Mouse (Mus musculus) kidney, adult 2 months (tissue): Measurements from ENCODE around the gene Olfr466. TPM values are rescaled to one million over a fixed set of nuclear protein-coding genes. Genes with fewer than 3 reads are reported as not detected.

ENCODE experiments used
- DNase-seq: peaks from one replicate; pipeline ENCODE4 v3.0.0; 2021
- H3K27ac ChIP-seq: fragments of 200-500 bp; 2 replicates; pipeline ENCODE4 v1.5.1; 2012; ENCODE audit warnings: low read depth, low read length, control low read depth, inconsistent platforms; ENCODE audit not compliant: insufficient read depth
- H3K27me3 ChIP-seq: fragments of 200-500 bp; replicated peaks from 2 replicates; pipeline ENCODE4 v1.6.1; 2012; ENCODE audit warnings: mild to moderate bottlenecking, moderate library complexity, low read length, inconsistent platforms; ENCODE audit not compliant: control insufficient read depth, insufficient read depth
- H3K36me3 ChIP-seq: fragments of 200-500 bp; 2 replicates; pipeline ENCODE4 v1.6.1; 2012; ENCODE audit warnings: mild to moderate bottlenecking, moderate library complexity, low read length, inconsistent platforms; ENCODE audit not compliant: control insufficient read depth, insufficient read depth
- H3K4me1 ChIP-seq: fragments of 200-500 bp; 2 replicates; pipeline ENCODE4 v1.6.1; 2011; ENCODE audit warnings: low read length; ENCODE audit not compliant: control insufficient read depth, insufficient read depth
- H3K4me3 ChIP-seq: fragments of 200-500 bp; 2 replicates; pipeline ENCODE4 v1.5.1; 2011; ENCODE audit warnings: mild to moderate bottlenecking, low read depth, low read length, control low read depth; ENCODE audit not compliant: insufficient read depth
- CTCF ChIP-seq: fragments of 200-500 bp; conservative IDR thresholded peaks from 2 replicates; pipeline ENCODE4 v1.5.1; 2011; ENCODE audit warnings: low read depth, mild to moderate bottlenecking, control low read depth, low read length, moderate library complexity, mixed read lengths; ENCODE audit not compliant: insufficient read depth, insufficient read length
- POLR2A ChIP-seq: fragments of 200-500 bp; IDR thresholded peaks from one replicate; pipeline ENCODE4 v1.6.1; 2011; ENCODE audit warnings: low read depth, low read length, control low read depth
- WGBS: fragments of 180-500 bp; shearing (Covaris S2); methylation state at CpG from one replicate; pipeline ENCODE4 v1.1.7; 2018; 5-methylcytosine and 5-hydroxymethylcytosine counted together
- polyA plus RNA-seq: library from polyadenylated mRNA; depleted of rRNA; stranded (reverse); fragments of >200 nt; gene quantifications from 2 replicates; pipeline ENCODE4 v1.2.3, GENCODE M21; 2012; rRNA removed

Gene Olfr466
- not detected in 2 replicates for polyA plus RNA-seq

- DNase-seq = no peak
- H3K4me3 ChIP-seq = no peak within 1 kb of the TSS
- no peak within 1 kb of the TSS for H3K27ac ChIP-seq
- H3K36me3 ChIP-seq = no peaks in the 10 kb centered on the region
- no peaks in the 10 kb centered on the region for H3K4me1 ChIP-seq
- no peaks in the 10 kb centered on the region for H3K27me3 ChIP-seq
- TF ChIP-seq POLR2A = no peak
- no peak for TF ChIP-seq CTCF
- WGBS = 68% methylated on average over 1 of the region's 1 CpGs
Measured at GRCm38 (mm10) chr13:65149940-65150339, at the start of gene Olfr466. Olfr466 (plus strand) TSS chr13:65150240.

GRCm38 (mm10) chr13:65100678-65101077 is 49.4 kb upstream of the Olfr466 start:
- H3K4me1 ChIP-seq = no peaks in the 10 kb centered on the region
- TF ChIP-seq POLR2A = no peak
- H3K27me3 ChIP-seq = no peaks in the 10 kb centered on the region
- H3K4me3 ChIP-seq = no peak overlapping the region
- 97% methylated on average over 9 of the region's 9 CpGs for WGBS
- H3K27ac ChIP-seq = no peak overlapping the region
- H3K36me3 ChIP-seq = no peaks in the 10 kb centered on the region
- DNase-seq = no peak

GRCm38 (mm10) chr13:65101232-65101631 is 48.8 kb upstream of the Olfr466 start:
- DNase-seq = no peak
- WGBS = 90% methylated on average over 3 of the region's 3 CpGs
- no peaks in the 10 kb centered on the region for H3K27me3 ChIP-seq
- TF ChIP-seq CTCF (no peak), POLR2A (no peak)
- H3K36me3 ChIP-seq = no peaks in the 10 kb centered on the region
- H3K4me3 ChIP-seq = no peak overlapping the region
- no peaks in the 10 kb centered on the region for H3K4me1 ChIP-seq
- H3K27ac ChIP-seq = no peak overlapping the region

GRCm38 (mm10) chr13:65111961-65112360 is 38.1 kb upstream of the Olfr466 start:
- TF ChIP-seq POLR2A (no peak), CTCF (no peak)
- Histone ChIP-seq H3K27ac (peak overlapping the region; percentile 30; the same call in 1 of the 2 replicates), H3K36me3 (no peaks in the 10 kb centered on the region), H3K27me3 (no peaks in the 10 kb centered on the region), H3K4me3 (peak overlapping the region; percentile 74), H3K4me1 (peaks cover 3% of the 10 kb centered on the region; the same call in 1 of the 2 replicates)
- 0% methylated on average over 5 of the region's 5 CpGs for WGBS
- peak; percentile 58 for DNase-seq

GRCm38 (mm10) chr13:65112459-65113110 is 37.5 kb upstream of the Olfr466 start, which contains the start of gene Mfsd14b:
Mfsd14b (minus strand) TSS chr13:65112975.
- peak within 1 kb of the TSS; percentile 74 for H3K4me3 ChIP-seq
- WGBS = under 1% methylated on average over 60 of the region's 60 CpGs

GRCm38 (mm10) chr13:65113239-65113638 is 36.8 kb upstream of the Olfr466 start:
- DNase-seq = no peak
- H3K4me1 ChIP-seq = peaks cover under 1% of the 10 kb centered on the region; the same call in 1 of the 2 replicates
- H3K36me3 ChIP-seq = no peaks in the 10 kb centered on the region
- H3K4me3 ChIP-seq = peak overlapping the region; percentile 74
- 75% methylated on average over 3 of the region's 3 CpGs for WGBS
- H3K27me3 ChIP-seq = no peaks in the 10 kb centered on the region
- H3K27ac ChIP-seq = peak overlapping the region; percentile 30; the same call in 1 of the 2 replicates
- TF ChIP-seq POLR2A (no peak), CTCF (no peak)

More at GRCm38 (mm10) chr13:65112459-65113110, 37.5 kb upstream of the Olfr466 start, which contains the start of gene Mfsd14b:
- H3K36me3 ChIP-seq = no peaks in the 10 kb centered on the region
- DNase-seq = peak; percentile 93
- peak within 1 kb of the TSS; percentile 30 for H3K27ac ChIP-seq
- peaks cover 3% of the 10 kb centered on the region; the same call in 1 of the 2 replicates for H3K4me1 ChIP-seq
- no peaks in the 10 kb centered on the region for H3K27me3 ChIP-seq
- peak; percentile 66 for TF ChIP-seq POLR2A
- TF ChIP-seq CTCF = no peak

- Histone ChIP-seq H3K27ac (no peak overlapping the region), H3K4me3 (no peak overlapping the region), H3K36me3 (no peaks in the 10 kb centered on the region), H3K4me1 (no peaks in the 10 kb centered on the region), H3K27me3 (no peaks in the 10 kb centered on the region)
- DNase-seq = no peak
- TF ChIP-seq CTCF (no peak), POLR2A (no peak)
- WGBS = 62% methylated on average over 3 of the region's 3 CpGs
Measured at GRCm38 (mm10) chr13:65120984-65121383, 29.1 kb upstream of the Olfr466 start.
